Mouse (Mus musculus) cerebellum, adult 9-11 months (tissue): Measurements from ENCODE around the gene Asf1b.

ENCODE experiments used
- DNase-seq: peaks from one replicate; pipeline ENCODE4 v3.0.0; 2022

Gene Asf1b

GRCm38 (mm10) chr8:83955106-83955957, at the start of gene Asf1b, which contains the start of gene Gm10644:
Gene Asf1b, plus strand, starts transcription at chr8:83955507.
Gene Gm10644, minus strand, starts transcription at chr8:83955205.
- peak; percentile 100 for DNase-seq

- no peak for DNase-seq
These were observed 46.7 kb upstream of the Asf1b start for GRCm38 (mm10) chr8:83908583-83908982.

GRCm38 (mm10) chr8:83909311-83909710, 46.0 kb upstream of the Asf1b start:
- DNase-seq, result peak; percentile 24

GRCm38 (mm10) chr8:83911809-83912731, 43.2 kb upstream of the Asf1b start:
- DNase-seq, result no peak

- DNase-seq, result no peak
These were observed 41.1 kb upstream of the Asf1b start for GRCm38 (mm10) chr8:83914232-83914631.

GRCm38 (mm10) chr8:83914860-83915259, 40.4 kb upstream of the Asf1b start:
- peak; percentile 55 for DNase-seq

GRCm38 (mm10) chr8:83916015-83916414, 39.3 kb upstream of the Asf1b start:
- peak; percentile 64 for DNase-seq

GRCm38 (mm10) chr8:83917566-83917965, 37.7 kb upstream of the Asf1b start:
- no peak for DNase-seq

- DNase-seq, result peak; percentile 74
These were observed 33.7 kb upstream of the Asf1b start for GRCm38 (mm10) chr8:83921558-83921957.

GRCm38 (mm10) chr8:83922727-83923126, 32.6 kb upstream of the Asf1b start:
- no peak for DNase-seq

GRCm38 (mm10) chr8:83924585-83924984, 30.7 kb upstream of the Asf1b start:
- DNase-seq, result no peak

GRCm38 (mm10) chr8:83926266-83926665, 29.0 kb upstream of the Asf1b start:
- no peak for DNase-seq

- DNase-seq, result no peak
These were observed 21.1 kb upstream of the Asf1b start for GRCm38 (mm10) chr8:83934222-83934621.

GRCm38 (mm10) chr8:83934994-83935393, 20.3 kb upstream of the Asf1b start:
- no peak for DNase-seq

- no peak for DNase-seq
These were observed 19.9 kb upstream of the Asf1b start for GRCm38 (mm10) chr8:83935435-83935834.

- no peak for DNase-seq
These were observed 17.7 kb upstream of the Asf1b start for GRCm38 (mm10) chr8:83937645-83938044.

GRCm38 (mm10) chr8:83938330-83938729, 17.0 kb upstream of the Asf1b start:
- DNase-seq, result no peak

GRCm38 (mm10) chr8:83941066-83941677, 14.1 kb upstream of the Asf1b start:
- DNase-seq, result no peak

GRCm38 (mm10) chr8:83942446-83942845, 12.9 kb upstream of the Asf1b start:
- no peak for DNase-seq

GRCm38 (mm10) chr8:83945540-83945939, 9.8 kb upstream of the Asf1b start:
- no peak for DNase-seq

- DNase-seq, result no peak
These were observed 580 bp upstream of the Asf1b start for GRCm38 (mm10) chr8:83954749-83955105.

GRCm38 (mm10) chr8:83955958-83956218, 581 bp downstream of the Asf1b start:
- DNase-seq, result no peak

GRCm38 (mm10) chr8:83956789-83957188, 1.5 kb downstream of the Asf1b start:
- DNase-seq, result no peak
